Mouse (Mus musculus): ENCODE measurements at regions not wholly inside any gene's neighbourhood (a gene's known extent, or its start where the extent isn't known, plus 50 kb on each side); places are given as distances from the start of the nearest gene placed in this dataset.

DNA sequence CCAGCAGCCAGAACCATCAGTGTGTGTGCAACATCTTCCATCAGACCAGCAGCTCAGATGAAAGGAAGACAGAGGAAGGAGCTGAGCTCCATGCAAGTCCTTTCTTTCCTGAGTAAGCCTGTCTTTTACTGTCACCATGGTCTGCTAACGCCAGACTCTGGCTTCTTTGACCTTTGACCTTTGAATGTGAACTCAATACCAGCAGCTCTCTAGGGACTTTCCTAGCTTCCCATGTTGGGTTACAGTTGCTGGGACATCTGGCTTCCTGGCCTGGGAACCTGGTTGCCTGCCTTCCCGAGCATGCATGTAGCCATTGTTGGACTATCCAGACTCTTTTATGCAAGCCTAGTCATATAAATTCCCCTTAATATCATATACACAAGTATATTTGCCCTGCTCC, 492.3 kb downstream of the Tmem132b start:
- DNase-seq (ENCODE audit: low spot score): no peak

DNA sequence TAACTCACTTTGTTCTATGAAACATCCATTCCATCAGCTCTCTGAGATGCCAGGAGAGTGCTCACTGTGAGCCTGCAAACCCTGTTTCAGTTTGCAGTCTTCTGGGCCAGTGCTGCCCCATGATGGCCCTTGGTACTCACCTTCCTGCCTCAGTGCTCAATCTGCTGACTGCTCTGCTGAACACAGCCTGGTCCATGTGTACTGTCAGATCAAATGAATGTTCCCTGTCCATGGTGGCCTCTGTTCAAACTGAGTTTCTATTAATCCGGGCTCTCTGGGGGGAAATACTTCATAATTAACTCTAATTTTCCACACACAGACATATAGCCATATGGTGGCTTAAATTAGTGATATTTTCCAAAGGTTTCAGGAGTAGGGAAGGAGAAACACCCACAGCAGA, 503.3 kb downstream of the Tmem132b start:
- no peak for DNase-seq (ENCODE audit: low spot score)

DNA sequence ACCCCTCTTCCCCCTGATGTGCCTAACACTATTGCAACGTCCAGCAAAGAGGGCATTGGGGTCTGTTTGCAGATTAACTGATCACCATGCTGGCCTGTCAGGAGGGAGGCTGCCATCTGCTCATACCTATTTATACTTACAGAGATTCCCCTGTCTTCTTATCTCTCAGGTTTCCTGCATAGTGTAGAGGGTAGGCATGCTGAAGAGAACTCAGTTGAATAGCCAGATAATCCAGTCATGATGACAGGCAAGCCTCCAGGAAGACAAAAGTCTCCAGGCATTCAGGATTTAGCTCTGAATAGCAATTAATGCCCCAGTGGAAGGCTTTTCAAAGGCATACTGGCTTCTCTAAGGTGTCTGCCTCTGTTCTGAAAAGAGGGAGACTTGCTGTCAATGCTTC, 505.1 kb downstream of the Tmem132b start:
- no peak for DNase-seq (ENCODE audit: low spot score)

GRCm38 (mm10) chr5:126045761-126046160, 514.2 kb downstream of the Tmem132b start:
- DNase-seq (ENCODE audit: low spot score): no peak

DNA sequence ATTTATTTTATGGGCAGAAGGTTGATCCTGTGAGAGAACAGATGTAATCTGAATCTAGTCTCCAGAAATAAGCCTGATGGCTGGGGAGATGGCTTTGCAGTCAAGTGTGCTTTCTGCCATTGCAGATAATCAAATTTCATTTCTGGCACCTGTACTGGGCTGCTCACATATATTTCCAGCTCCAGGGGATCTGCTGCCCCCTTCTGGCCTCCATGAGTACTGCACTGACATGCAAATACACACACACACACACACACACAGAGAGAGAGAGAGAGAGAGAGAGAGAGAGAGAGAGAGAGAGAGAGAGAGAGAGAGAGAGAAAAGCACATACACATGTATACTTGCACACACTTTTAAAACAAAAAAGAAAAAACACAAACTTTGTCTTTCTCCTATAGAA, 532.1 kb downstream of the Tmem132b start:
- DNase-seq (ENCODE audit: low spot score): no peak

DNA sequence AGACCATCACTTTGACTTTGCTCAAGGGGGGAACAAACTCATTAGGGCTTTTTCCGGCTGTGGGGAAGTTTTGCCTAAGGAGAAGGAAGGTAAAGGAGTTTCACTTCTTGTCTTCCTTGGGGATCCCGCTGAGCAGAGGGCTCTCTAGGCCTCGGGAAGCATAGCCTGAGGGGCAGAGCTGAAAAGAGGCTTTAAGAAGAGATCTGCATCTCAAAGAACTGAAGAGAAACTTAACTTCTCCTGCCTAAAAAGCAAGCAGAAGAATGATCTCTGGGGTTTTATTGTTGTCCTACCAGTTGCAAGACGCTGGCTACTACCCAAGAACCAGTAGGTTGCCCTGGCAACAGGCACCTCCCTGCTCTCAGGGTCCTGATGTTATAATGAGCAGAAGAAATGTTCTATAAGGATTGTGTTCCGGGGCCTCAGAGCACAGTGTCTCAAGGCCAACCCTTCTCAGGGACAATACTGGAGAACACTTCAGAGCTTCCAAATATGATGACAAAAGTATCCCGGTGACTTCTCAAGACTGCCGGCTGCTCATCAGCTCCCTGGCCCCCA, 547.8 kb downstream of the Tmem132b start:
- no peak for DNase-seq (ENCODE audit: low spot score)

DNA sequence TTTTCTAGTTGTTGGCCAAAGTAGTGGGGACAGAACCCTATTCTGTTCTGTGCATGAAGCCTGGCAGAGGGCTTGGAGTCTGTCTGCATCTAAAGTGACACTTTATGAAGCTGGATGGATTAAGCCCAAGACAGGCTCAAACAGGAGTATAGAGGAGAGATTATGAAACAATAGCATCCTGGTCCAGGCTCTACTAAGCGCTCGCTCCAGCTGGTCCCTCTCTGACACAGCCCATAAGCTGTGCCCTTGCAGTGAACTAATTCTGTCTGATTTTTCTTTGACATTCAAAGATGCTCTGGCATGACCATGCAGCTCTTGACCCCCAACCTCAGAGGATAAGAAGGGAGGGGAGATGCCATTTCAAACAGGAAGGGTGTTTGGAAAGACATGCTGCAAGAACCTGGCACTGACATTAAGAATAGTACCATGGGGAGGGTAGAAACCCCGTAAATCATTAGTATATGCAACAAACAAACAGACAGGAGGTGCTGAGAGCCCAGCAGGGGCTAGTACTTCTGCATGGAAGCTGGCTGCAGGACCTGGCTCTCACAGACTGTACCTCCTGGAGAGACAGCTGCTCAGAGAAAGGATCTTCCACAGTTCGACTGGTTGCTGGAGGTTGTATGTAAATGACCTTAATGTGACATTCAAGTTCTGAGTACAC, 556.8 kb downstream of the Tmem132b start:
- no peak for DNase-seq (ENCODE audit: low spot score)

GRCm38 (mm10) chr5:126093196-126093595, 561.6 kb downstream of the Tmem132b start:
- DNase-seq (ENCODE audit: low spot score): no peak

- no peak for DNase-seq (ENCODE audit: low spot score)
Measured at GRCm38 (mm10) chr5:126096616-126097261, 565.2 kb downstream of the Tmem132b start.

- no peak for DNase-seq (ENCODE audit: low spot score)
Measured at GRCm38 (mm10) chr5:126097262-126097628, 565.7 kb downstream of the Tmem132b start.

DNA sequence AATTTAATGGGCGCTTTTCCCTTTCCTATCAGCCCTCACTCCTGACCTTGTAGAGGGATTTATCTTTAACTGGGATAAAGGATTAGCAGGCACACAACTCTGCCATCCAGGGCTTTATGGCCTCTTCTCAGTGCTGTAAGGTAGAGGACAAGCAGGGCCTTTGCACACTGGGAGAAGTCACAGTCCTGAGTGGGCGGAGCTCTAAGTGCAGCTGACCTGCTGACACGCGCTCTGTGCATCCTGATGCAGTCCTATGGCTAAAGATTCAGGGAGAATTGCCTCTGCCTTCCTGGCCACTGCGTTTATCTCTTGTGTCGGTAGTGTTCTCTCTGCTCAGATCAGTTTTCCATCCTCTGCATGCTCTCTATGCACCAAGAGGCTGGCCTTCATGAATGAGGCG, 566.9 kb downstream of the Tmem132b start:
- DNase-seq (ENCODE audit: low spot score): no peak

GRCm38 (mm10) chr5:126099931-126100330, 568.4 kb downstream of the Tmem132b start:
- no peak for DNase-seq (ENCODE audit: low spot score)

GRCm38 (mm10) chr5:126104464-126104863, 572.9 kb downstream of the Tmem132b start:
- DNase-seq (ENCODE audit: low spot score): no peak

GRCm38 (mm10) chr5:126104883-126105282, 573.3 kb downstream of the Tmem132b start:
- DNase-seq (ENCODE audit: low spot score): no peak

DNA sequence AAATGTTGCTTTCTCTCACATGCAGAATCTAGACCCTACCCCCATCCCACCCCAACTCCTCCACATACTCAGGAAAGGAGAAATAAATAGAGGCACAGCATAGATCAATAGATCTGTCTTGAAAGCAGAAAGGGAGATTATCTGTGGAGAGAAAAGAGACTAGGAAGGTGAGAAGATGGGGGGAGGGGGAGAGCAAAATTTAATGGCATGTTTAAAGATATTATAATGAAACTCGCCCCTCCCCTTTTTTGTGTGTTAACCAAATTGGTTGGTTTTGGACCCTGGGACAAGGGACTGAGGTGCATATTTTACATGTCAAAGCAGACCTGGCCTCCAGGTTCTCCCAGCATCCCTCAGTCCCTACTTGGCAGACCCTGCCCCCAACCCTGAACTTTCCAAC, 573.9 kb downstream of the Tmem132b start:
- DNase-seq (ENCODE audit: low spot score): no peak

GRCm38 (mm10) chr5:126107020-126107419, 575.4 kb downstream of the Tmem132b start:
- DNase-seq (ENCODE audit: low spot score): no peak

DNA sequence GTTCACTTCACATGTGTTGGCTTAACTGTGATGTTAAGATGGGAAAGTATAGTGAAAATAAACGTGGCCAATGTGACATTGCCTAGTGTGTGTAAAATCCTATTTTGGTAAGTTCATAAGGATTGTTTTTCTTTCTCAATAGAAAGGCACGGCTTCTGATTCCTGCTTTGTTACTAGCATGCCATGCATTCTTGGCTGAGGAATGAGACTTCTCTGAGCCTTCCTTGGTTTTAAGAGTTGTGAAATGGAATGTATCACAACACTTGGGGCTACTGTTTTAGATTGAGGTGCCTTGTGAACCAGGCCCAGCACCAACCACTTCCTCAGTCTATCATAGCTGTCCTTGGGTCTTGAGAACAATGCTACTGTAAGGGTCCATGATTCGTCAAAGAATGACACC, 577.3 kb downstream of the Tmem132b start:
- DNase-seq (ENCODE audit: low spot score): no peak

DNA sequence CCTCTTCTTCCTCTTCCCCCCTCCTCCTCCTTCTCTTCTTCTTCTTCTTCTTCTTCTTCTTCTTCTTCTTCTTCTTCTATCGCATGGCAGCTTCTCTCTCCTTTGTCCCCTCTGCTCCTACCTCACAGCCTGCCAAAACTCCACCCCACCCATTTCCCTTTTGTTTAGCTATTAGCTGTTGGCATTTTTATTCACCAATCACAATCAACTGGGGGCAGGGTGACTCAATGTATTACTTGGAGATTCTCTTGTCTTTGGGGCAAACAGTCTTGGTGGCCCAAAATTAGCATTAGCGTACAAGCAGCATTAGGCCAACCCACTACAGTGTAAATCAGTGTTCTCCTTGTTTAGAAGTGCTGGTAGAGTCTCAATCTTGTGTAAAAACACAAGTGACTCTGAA, 585.7 kb downstream of the Tmem132b start:
- DNase-seq (ENCODE audit: low spot score): no peak

DNA sequence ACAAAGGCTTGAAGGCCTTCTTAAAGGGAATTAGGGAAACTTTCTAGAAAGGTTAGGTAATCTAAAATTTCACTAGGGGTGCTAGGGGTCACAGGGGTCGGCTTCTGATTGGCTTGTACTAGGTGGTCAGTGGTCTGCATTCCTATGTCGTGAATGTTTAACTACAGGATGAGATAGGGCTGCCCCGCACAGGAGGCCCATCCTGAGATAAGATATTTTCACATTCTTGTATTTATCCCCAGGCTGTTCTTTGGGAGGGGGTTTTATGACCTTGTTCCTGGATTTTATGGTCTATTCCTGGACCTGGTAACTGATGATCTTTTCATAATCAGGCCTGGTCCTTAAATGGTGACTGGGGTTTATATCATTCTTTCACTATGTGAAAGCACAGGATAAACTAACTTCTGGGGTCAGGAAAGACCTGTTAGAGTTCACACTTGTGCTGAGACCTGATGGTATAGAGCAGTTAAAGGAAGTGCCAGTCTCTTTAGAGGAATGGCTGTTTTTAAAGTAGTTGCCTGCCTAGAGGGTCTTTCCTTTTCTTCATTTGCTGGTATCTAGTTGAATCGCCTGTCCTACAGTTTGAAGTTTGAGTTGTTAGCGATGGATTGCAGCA, 586.4 kb downstream of the Tmem132b start:
- DNase-seq (ENCODE audit: low spot score): no peak

- no peak for DNase-seq (ENCODE audit: low spot score)
Measured at GRCm38 (mm10) chr5:126118731-126119130, 587.2 kb downstream of the Tmem132b start.

- no peak for DNase-seq (ENCODE audit: low spot score)
Measured at GRCm38 (mm10) chr5:126123216-126123615, 591.6 kb downstream of the Tmem132b start.

GRCm38 (mm10) chr5:126127486-126127885, 595.9 kb downstream of the Tmem132b start:
- DNase-seq (ENCODE audit: low spot score): no peak

- no peak for DNase-seq (ENCODE audit: low spot score)
Measured at GRCm38 (mm10) chr5:126148908-126149307, 617.3 kb downstream of the Tmem132b start.
